Mouse (Mus musculus) gastrocnemius, postnatal 4 days (tissue): Measurements from ENCODE around the gene B3gnt3. TPM values are rescaled to one million over a fixed set of nuclear protein-coding genes. Genes with fewer than 3 reads are reported as not detected.

Source experiments
- DNase-seq, 2 experiments: peaks; one replicate each; pipeline ENCODE4 v3.0.0; 2021 to 2022; ENCODE audit warnings: low spot score in 2 of 2, mixed read lengths in 2 of 2
- total RNA-seq, 2 experiments: library from RNA; stranded (reverse); gene quantifications; 2 replicates each; pipeline ENCODE4 v1.2.3; 2021

Gene B3gnt3
- total RNA-seq, 2 experiments from 2014 or later: 4.1 to 4.5 TPM

DNA sequence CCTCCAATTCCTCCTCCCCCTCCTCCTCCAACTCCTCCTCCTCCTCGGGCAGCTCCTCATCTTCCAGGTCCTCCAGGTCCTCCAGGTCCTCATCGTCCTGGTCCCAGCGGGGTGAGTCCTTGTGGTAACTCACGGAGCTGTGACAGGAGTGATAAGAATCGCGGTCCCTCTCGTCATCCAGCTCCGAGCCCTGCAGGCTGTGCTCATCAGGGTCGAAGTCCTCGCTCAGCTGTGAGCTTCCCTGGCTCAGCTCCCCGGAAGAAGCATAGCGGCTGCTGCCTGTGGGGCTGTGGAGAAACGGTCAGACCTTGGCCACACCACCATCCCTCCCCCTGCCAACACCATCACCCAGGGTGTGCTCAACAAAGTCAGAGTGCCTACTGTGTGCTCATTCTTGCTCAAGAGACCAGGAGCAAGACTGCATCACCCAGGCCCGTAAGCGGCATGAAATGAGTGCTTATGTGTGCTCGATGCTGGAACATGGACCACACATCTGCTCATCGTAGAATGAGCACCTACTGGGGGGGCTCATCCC is 43.0 kb downstream of the B3gnt3 start:
- DNase-seq: no peak

DNA sequence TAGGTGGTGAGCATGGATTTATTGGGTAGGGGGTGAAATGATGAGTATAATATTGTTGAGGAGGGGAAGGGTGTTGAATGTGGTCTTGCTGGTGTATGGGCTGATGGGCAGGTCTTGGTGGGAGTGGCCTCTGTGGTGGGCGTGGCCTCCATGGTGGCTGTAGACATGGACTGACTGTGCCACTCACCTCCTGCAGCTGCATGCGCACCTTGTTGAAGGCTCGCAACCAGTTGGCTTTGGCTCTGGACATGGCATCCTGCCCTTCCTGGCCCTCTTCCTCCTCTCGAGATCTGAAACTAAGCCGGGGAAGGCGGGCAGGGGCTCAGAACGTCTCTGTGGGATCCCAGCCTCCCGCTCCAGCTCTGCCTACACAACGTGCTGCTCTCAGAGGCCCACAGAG is 43.8 kb downstream of the B3gnt3 start:
- DNase-seq: no peak

DNA sequence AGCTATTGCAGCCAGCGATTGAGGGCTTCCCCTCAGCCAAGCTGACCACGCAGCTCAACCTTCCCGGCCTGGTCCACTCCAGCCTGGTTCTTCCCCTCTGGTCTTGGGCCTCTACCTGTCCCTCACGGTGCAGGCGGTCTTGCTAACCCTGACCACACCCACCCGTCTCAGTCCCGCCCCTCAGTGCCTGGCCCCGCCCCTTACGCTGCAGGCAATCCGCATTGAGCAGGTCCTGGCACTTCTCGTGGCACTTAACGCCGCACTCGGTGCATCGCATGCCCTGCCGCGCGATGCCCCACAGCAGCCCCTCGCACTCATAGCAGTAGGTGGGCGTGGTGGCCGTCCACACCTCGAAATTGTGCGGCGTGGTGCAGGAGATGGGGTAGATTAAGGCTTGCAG is 47.0 kb downstream of the B3gnt3 start:
- DNase-seq: no peak

DNA sequence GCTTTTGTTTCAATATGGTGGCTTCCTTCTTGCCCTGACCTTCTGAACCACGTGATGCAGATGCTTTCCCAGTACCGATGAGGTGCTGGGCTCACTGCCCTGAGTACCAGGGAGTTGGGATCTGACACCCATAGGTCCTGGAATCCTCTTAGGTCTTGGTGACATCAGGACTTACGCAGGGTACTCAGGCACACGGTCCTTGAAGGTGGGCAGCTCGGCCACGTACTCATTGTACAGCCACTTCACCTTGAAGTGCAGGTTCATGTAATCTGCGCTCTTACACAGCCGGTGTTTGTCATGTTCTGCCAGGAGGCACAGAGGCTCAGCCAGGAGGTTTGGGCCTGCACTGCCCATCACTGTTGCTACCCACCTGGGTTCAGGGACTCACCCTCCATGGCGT is 56.1 kb downstream of the B3gnt3 start:
- DNase-seq: no peak

Other genes starting within 250 kb of the B3gnt3 start
- gene Abhd8, start 238.1 kb downstream of the B3gnt3 start, total RNA-seq: 10 to 100 TPM; 47.1 to 47.3 TPM
- gene Mrpl34, start 236.8 kb downstream of the B3gnt3 start, total RNA-seq: 10 to 100 TPM; 29.0 to 34.4 TPM
- 10 to 100 TPM; 40.3 to 44.2 TPM for gene Dda1, start 232.6 kb downstream of the B3gnt3 start, total RNA-seq
- gene Ano8, start 215.8 kb downstream of the B3gnt3 start, total RNA-seq: 10 to 100 TPM; 20.8 to 25.3 TPM
- gene Gtpbp3, start 213.7 kb downstream of the B3gnt3 start, total RNA-seq: 10 to 100 TPM; 17.8 to 19.1 TPM
- 10 to 100 TPM; 15.9 to 16.6 TPM for gene Plvap, start 190.0 kb downstream of the B3gnt3 start, total RNA-seq
- under 1 TPM; 0.47 to 0.83 TPM for gene Ccdc194, start 176.1 kb downstream of the B3gnt3 start, total RNA-seq
- 10 to 100 TPM; 18.3 to 20.1 TPM for gene Bst2, start 164.3 kb downstream of the B3gnt3 start, total RNA-seq
- 10 to 100 TPM; 30.3 to 33.1 TPM for gene Mvb12a, start 158.9 kb downstream of the B3gnt3 start, total RNA-seq
- under 1 TPM in 1 of 2 experiments, not detected in 1; 0.21 TPM for gene Tmem221, start 142.9 kb downstream of the B3gnt3 start, total RNA-seq
- under 1 TPM; 0.26 to 0.29 TPM for gene Nxnl1, start 135.2 kb downstream of the B3gnt3 start, total RNA-seq
- 10 to 100 TPM; 51.7 to 52.8 TPM for gene Slc27a1, start 132.9 kb downstream of the B3gnt3 start, total RNA-seq
- gene Pgls, start 109.6 kb downstream of the B3gnt3 start, total RNA-seq: 10 to 100 TPM; 71.4 to 72.1 TPM
- 1 to 10 TPM; 1.8 to 2.6 TPM for gene Fam129c, start 104.1 kb downstream of the B3gnt3 start, total RNA-seq
- gene Colgalt1, start 90.8 kb downstream of the B3gnt3 start, total RNA-seq: 10 to 100 TPM; 63.9 to 77.4 TPM
- gene Unc13a, start 30.0 kb downstream of the B3gnt3 start, total RNA-seq: under 1 TPM; 0.22 to 0.47 TPM
- 1 to 10 TPM; 5.0 to 6.5 TPM for gene Jak3, start 25.5 kb downstream of the B3gnt3 start, total RNA-seq
- gene Insl3, start 12.6 kb downstream of the B3gnt3 start, total RNA-seq: 1 to 10 TPM; 2.6 to 3.4 TPM
- gene Fcho1, start 23.9 kb upstream of the B3gnt3 start, total RNA-seq: 1 to 10 TPM in 1 of 2 experiments, under 1 TPM in 1; 0.61 to 1.5 TPM
- gene Zfp709, start 180.2 kb upstream of the B3gnt3 start, total RNA-seq: 1 to 10 TPM; 5.8 to 7.0 TPM
- gene Zfp882, start 206.8 kb upstream of the B3gnt3 start, total RNA-seq: 1 to 10 TPM; 3.8 to 4.6 TPM
- gene Zfp617, start 206.8 kb upstream of the B3gnt3 start, total RNA-seq: 10 to 100 TPM; 19.0 to 22.6 TPM
- gene Zfp961, start 249.2 kb upstream of the B3gnt3 start, total RNA-seq: 10 to 100 TPM in 1 of 2 experiments, 1 to 10 TPM in 1; 7.5 to 10.2 TPM